Mouse (Mus musculus) B cell, adult 62 days (primary cell): ENCODE data around the gene Trp53. TPM values are rescaled to one million over a fixed set of nuclear protein-coding genes. Genes with fewer than 3 reads are reported as not detected.

ENCODE experiments used
- total RNA-seq: library from RNA; stranded (reverse); gene quantifications from 4 replicates; pipeline ENCODE4 v1.2.4, GENCODE M21; 2023

The Trp53 gene
- total RNA-seq, result 122 to 134 TPM (median 130 TPM) in 4 replicates

DNA sequence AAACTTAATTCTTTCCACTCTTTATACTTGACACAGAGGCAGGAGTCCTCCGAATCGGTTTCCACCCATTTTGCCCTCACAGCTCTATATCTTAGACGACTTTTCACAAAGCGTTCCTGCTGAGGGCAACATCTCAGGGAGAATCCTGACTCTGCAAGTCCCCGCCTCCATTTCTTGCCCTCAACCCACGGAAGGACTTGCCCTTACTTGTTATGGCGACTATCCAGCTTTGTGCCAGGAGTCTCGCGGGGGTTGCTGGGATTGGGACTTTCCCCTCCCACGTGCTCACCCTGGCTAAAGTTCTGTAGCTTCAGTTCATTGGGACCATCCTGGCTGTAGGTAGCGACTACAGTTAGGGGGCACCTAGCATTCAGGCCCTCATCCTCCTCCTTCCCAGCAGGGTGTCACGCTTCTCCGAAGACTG, at the start of gene Trp53, which contains the start of gene Wrap53:
Gene Trp53 (plus strand): TSS at position 269 of the 424 bp plus-strand sequence.
Gene Wrap53 (minus strand): TSS at position 165 of the 424 bp plus-strand sequence.

GRCm38 (mm10) chr11:69549060-69549656, 31.0 kb upstream of the Trp53 start, which contains the start of gene Dnah2:
Gene Dnah2, minus strand, starts transcription at chr11:69549110.

DNA sequence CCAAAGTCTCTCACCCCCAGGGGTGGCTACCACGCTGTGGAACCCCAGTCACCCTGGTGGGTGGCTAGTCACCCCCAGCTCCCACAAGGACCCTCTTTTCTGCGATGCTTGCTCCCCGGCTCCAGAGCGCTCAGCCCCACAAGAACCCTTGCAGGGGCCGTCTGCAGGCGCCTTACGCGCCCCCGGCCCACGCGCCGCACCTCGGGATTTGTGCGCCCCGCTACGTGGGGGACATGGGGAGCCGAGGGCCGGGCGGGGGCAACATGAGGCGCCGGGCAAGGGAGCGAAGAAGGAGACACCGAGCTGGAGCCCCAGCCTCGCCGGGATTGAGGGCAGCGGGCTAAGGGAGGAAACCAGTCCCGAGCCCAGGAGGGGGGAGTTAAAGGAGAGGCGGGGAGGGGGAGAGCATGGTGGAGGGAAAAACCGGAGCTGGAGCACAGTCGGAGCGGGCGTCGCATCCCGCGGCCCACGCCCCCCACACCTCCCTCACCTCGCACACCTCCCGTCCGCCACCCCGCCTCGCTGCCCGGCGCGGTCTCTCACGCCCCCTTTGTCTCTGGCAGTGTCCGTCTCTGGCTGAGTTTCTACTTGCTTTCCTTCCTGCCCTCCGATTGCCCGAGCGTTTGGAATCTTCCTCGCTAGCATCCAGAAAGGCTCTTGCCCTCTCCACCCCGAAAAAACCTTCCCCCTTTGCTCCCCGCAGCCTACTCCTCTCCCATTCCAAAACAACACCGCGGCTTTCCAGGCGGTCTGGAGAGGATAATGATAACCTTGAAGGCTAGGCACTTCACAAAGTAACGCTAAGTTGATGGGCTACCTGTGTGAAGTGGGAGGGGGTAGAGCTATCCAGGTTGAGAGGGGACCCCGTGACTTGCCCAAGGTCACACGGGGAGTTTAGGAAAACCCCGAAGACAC, 20.1 kb upstream of the Trp53 start, which contains the start of gene Efnb3:
Gene Efnb3 (minus strand): TSS at position 355 of the 915 bp plus-strand sequence.

GRCm38 (mm10) chr11:69605726-69606490, 25.7 kb downstream of the Trp53 start, which contains the start of gene Atp1b2:
Gene Atp1b2, minus strand, starts transcription at chr11:69605942.

GRCm38 (mm10) chr11:69617805-69618204, 37.6 kb downstream of the Trp53 start, which contains the start of gene Shbg:
Gene Shbg, minus strand, starts transcription at chr11:69617905.

DNA sequence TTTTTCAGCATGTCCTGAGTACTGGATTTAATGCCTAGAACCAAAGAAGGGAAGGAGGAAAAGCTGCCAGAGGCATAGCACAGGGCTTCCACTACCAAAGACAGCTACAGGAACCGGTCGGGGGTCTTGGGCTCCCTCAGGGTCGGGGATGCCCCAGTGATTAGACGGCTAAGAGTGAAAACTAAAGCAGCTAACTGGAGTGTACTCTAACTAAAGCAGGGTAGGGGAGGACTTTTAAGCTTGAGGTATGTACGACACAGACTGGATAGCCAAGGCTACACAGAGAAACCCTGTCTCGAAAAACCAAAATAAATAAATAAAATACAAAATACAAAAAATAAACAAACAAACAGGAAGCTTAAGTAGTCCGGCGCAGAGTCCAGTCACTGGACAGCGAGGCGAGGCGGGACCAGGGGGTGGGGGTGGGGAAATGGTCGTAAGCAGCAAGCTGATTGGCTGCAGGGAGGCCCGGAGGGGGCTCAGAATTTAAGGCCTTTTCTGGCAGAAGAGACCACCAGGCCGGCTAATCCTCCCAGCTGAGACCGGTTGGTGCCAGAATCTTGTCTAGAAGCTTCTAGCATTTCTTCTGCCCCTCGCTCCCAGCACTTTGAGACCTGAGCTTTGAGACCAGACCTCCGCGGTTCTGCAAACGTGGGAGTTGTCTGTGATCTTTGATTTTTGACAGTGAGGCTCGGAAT, 41.6 kb downstream of the Trp53 start, which contains the start of gene Sat2:
Gene Sat2 (plus strand): TSS at position 454 of the 698 bp plus-strand sequence.

DNA sequence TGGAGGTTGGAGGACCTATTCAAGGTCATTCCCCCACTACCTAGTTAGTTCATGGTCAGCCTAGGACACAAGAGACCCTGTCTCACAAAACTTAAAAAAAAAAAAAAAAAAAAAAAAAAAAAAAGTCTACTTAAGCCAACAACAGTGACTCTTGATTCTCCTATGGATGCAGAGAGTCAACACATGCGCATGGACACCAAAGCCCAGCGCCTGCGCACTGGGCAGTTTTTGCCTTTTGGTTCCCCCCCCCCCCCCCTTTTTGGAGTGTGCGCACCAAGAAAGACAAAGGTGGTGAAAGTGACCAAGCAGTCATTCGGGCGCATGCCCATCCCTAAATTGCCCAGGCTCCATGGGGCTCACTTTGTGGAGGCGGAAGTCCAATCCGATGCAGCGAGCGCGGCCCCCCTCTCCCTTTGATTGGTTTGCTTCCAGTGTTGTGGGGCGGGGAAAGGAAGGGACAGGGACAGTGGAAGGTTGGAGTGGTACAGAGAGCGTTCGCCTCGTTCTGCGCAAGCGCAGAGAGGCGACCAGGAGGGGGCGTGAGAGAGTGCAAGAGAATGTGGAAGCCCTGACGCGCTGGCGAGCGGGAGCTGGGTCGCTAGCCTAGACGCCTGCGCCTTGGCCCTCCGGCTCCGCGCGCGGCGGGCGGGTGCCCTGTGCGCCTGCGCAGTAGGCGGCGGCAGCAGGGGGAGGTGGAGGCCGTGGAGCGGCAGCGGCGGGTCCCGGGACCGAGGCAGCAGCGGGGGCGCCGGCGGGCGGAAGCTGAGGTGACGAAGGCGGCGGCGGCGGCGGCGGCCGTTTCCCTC, 52.3 kb downstream of the Trp53 start, which contains the start of gene Fxr2:
Gene Fxr2 (plus strand): TSS at position 707 of the 806 bp plus-strand sequence.

Other genes with a start within 250 kb of the Trp53 start
- gene Rnf227, start 239.9 kb upstream of the Trp53 start, total RNA-seq, result 2.4 to 4.6 TPM (median 3.1 TPM) in 4 replicates
- gene Chd3, start 211.0 kb upstream of the Trp53 start, total RNA-seq, result 335 to 369 TPM (median 343 TPM) in 4 replicates
- 34.9 to 49.9 TPM (median 39.5 TPM) in 4 replicates for gene Naa38, start 184.9 kb upstream of the Trp53 start, total RNA-seq
- gene Cyb5d1, start 184.7 kb upstream of the Trp53 start, total RNA-seq, result 40.5 to 48.7 TPM (median 44.6 TPM) in 4 replicates
- gene Tmem88, start 182.1 kb upstream of the Trp53 start, total RNA-seq, result 11.6 to 18.4 TPM (median 15.3 TPM) in 4 replicates
- gene Kdm6b, start 166.7 kb upstream of the Trp53 start, total RNA-seq, result 404 to 430 TPM (median 420 TPM) in 4 replicates
- gene Dnah2, start 31.2 kb upstream of the Trp53 start, total RNA-seq, result 0.03 TPM in 1 of 4 replicates, not detected in the others
- 0.18 to 0.66 TPM (median 0.35 TPM) in 4 replicates for gene Efnb3, start 20.2 kb upstream of the Trp53 start, total RNA-seq
- 11.0 to 15.2 TPM (median 13.1 TPM) in 4 replicates for gene Wrap53, start 104 bp upstream of the Trp53 start, total RNA-seq
- 0.26 to 0.67 TPM (median 0.31 TPM) in 3 of 4 replicates, not detected in the other for gene Atp1b2, start 25.6 kb downstream of the Trp53 start, total RNA-seq
- not detected in 4 replicates for gene Shbg, start 37.5 kb downstream of the Trp53 start, total RNA-seq
- gene Sat2, start 41.7 kb downstream of the Trp53 start, total RNA-seq, result not detected in 4 replicates
- gene Fxr2, start 52.6 kb downstream of the Trp53 start, total RNA-seq, result 73.0 to 86.7 TPM (median 81.7 TPM) in 4 replicates
- 0.95 TPM in 1 of 4 replicates, not detected in the others for gene Sox15, start 75.0 kb downstream of the Trp53 start, total RNA-seq
- 58.5 to 68.1 TPM (median 64.8 TPM) in 4 replicates for gene Mpdu1, start 82.3 kb downstream of the Trp53 start, total RNA-seq
- 13.5 to 15.1 TPM (median 14.6 TPM) in 4 replicates for gene Cd68, start 85.8 kb downstream of the Trp53 start, total RNA-seq
- gene Eif4a1, start 92.1 kb downstream of the Trp53 start, total RNA-seq, result 683 to 716 TPM (median 701 TPM) in 4 replicates
- gene Senp3, start 101.7 kb downstream of the Trp53 start, total RNA-seq, result 112 to 142 TPM (median 125 TPM) in 4 replicates
- not detected in 4 replicates for gene Tnfsf13, start 105.4 kb downstream of the Trp53 start, total RNA-seq
- gene Tnfsf12, start 115.5 kb downstream of the Trp53 start, total RNA-seq, result 0.40 TPM in 1 of 4 replicates, not detected in the others
- 0.56 TPM in 1 of 4 replicates, not detected in the others for gene Tnfsfm13, start 115.7 kb downstream of the Trp53 start, total RNA-seq
- gene Polr2a, start 178.3 kb downstream of the Trp53 start, total RNA-seq, result 227 to 251 TPM (median 238 TPM) in 4 replicates
- gene Slc35g3, start 181.6 kb downstream of the Trp53 start, total RNA-seq, result not detected in 4 replicates
- 62.1 to 72.6 TPM (median 65.4 TPM) in 4 replicates for gene Zbtb4, start 185.6 kb downstream of the Trp53 start, total RNA-seq
- 7.8 to 14.5 TPM (median 12.0 TPM) in 4 replicates for gene Chrnb1, start 215.6 kb downstream of the Trp53 start, total RNA-seq
- 0.21 to 0.22 TPM in 2 of 4 replicates, not detected in the others for gene Fgf11, start 221.5 kb downstream of the Trp53 start, total RNA-seq
- 0.30 TPM in 1 of 4 replicates, not detected in the others for gene Tmem102, start 225.3 kb downstream of the Trp53 start, total RNA-seq
- gene Gm39566, start 234.9 kb downstream of the Trp53 start, total RNA-seq, result not detected in 4 replicates
- gene Spem2, start 238.1 kb downstream of the Trp53 start, total RNA-seq, result not detected in 4 replicates
- gene Spem1, start 241.8 kb downstream of the Trp53 start, total RNA-seq, result not detected in 4 replicates